Mouse (Mus musculus) brain, adult 2 months (tissue): ENCODE results near the gene Gm21117.
"Not testable (repeated sequence)": the region's sequence is repeated elsewhere in the genome, so short reads cannot be mapped to it uniquely, and the experiment has no call there.

Experiments
- DNase-seq: peaks from one replicate; pipeline ENCODE4 v3.0.0; 2011; ENCODE audit warnings: low read depth, low spot score

Gm21117 gene

GRCm38 (mm10) chrY:51124920-51125319 is at the start of gene Gm21117:
Gene Gm21117 (plus strand): TSS chrY:51125220.
- DNase-seq: not testable (repeated sequence)
